Mouse (Mus musculus) MEL (cell line): ENCODE measurements at regions not wholly inside any gene's neighbourhood (a gene's known extent, or its start where the extent isn't known, plus 50 kb on each side); places are given as distances from the start of the nearest gene placed in this dataset.

Experiments
- DNase-seq: peaks from one replicate; pipeline ENCODE4 v3.0.0; 2011; ENCODE audit warnings: low read depth, low spot score
- H3K27ac ChIP-seq: 2 replicates; pipeline ENCODE4 v1.5.1; 2012; ENCODE audit warnings: low read depth, mild to moderate bottlenecking, control low read depth, low read length, moderate library complexity; ENCODE audit not compliant: control insufficient read depth
- H3K27me3 ChIP-seq, 2 experiments: fragments of 150-350 bp in 1 of 2; sonication (generic) in 1 of 2; 2 replicates each; pipeline ENCODE4 v1.6.1; 2012; ENCODE audit warnings: low read length in 2 of 2, mild to moderate bottlenecking in 2 of 2, improper control_type of control experiment in 1 of 2, moderate library complexity in 1 of 2; ENCODE audit not compliant: insufficient read depth in 2 of 2, control insufficient read depth in 1 of 2
- H3K36me3 ChIP-seq, 2 experiments: 2 replicates each; pipeline ENCODE4 v1.6.1; 2012 to 2014; ENCODE audit warnings: low read length in 2 of 2, improper control_type of control experiment in 1 of 2, inconsistent platforms in 1 of 2, mild to moderate bottlenecking in 1 of 2; ENCODE audit not compliant: insufficient read depth in 2 of 2, control insufficient read depth in 1 of 2
- H3K4me1 ChIP-seq, 2 experiments: fragments of 150-350 bp in 1 of 2; sonication (generic) in 1 of 2; 2 replicates each; pipeline ENCODE4 v1.6.1; 2012; ENCODE audit warnings: low read length in 2 of 2, improper control_type of control experiment in 1 of 2, mild to moderate bottlenecking in 1 of 2; ENCODE audit not compliant: insufficient read depth in 2 of 2, control insufficient read depth in 1 of 2
- H3K4me3 ChIP-seq, 2 experiments: fragments of 150-350 bp in 1 of 2; sonication (generic) in 1 of 2; 2 replicates each; pipeline ENCODE4 v1.5.1; 2012; ENCODE audit warnings: low read depth in 2 of 2, low read length in 2 of 2, mild to moderate bottlenecking in 2 of 2, moderate library complexity in 2 of 2, control low read depth in 1 of 2, improper control_type of control experiment in 1 of 2; ENCODE audit not compliant: control insufficient read depth in 1 of 2, insufficient read depth in 1 of 2
- H3K79me2 ChIP-seq: 2 replicates; pipeline ENCODE4 v1.6.1; 2012; ENCODE audit warnings: mild to moderate bottlenecking, low read length, moderate library complexity; ENCODE audit not compliant: control insufficient read depth, poor library complexity, insufficient read depth
- H3K9ac ChIP-seq: 2 replicates; pipeline ENCODE4 v1.6.1; 2012; ENCODE audit warnings: low read depth, mild to moderate bottlenecking, control low read depth, low read length, moderate library complexity; ENCODE audit not compliant: control insufficient read depth, poor library complexity, severe bottlenecking
- H3K9me3 ChIP-seq: fragments of 150-350 bp; sonication (generic); replicated peaks from 2 replicates; pipeline ENCODE4 v1.6.1; 2012; ENCODE audit warnings: mild to moderate bottlenecking, low read length, improper control_type of control experiment, moderate library complexity; ENCODE audit not compliant: insufficient read depth
- BHLHE40 ChIP-seq: IDR thresholded peaks from 2 replicates; pipeline ENCODE4 v1.6.1; 2012; ENCODE audit warnings: low read depth, mild to moderate bottlenecking, inconsistent platforms, low read length, improper control_type of control experiment, borderline replicate concordance
- CHD1 ChIP-seq: IDR thresholded peaks from 2 replicates; pipeline ENCODE4 v1.6.1; 2012; ENCODE audit warnings: low read depth, mild to moderate bottlenecking, inconsistent platforms, low read length, improper control_type of control experiment
- CTCF ChIP-seq, 3 experiments: IDR thresholded peaks in 2 of 3; conservative IDR thresholded peaks in 1 of 3; 2 replicates each; pipeline ENCODE4 v1.5.1; 2011 to 2012; ENCODE audit warnings: low read length in 3 of 3, low read depth in 2 of 3, mild to moderate bottlenecking in 2 of 3, improper control_type of control experiment in 1 of 3, inconsistent platforms in 1 of 3, mixed read lengths in 1 of 3, moderate library complexity in 1 of 3; ENCODE audit not compliant: control insufficient read depth in 1 of 3, insufficient read depth in 1 of 3, poor library complexity in 1 of 3, severe bottlenecking in 1 of 3
- ETS1 ChIP-seq: IDR thresholded peaks from 2 replicates; pipeline ENCODE4 v1.6.1; 2012; ENCODE audit warnings: low read depth, mild to moderate bottlenecking, inconsistent platforms, low read length, improper control_type of control experiment, moderate library complexity
- GABPA ChIP-seq: IDR thresholded peaks from 2 replicates; pipeline ENCODE4 v1.6.1; 2012; ENCODE audit warnings: low read depth, mild to moderate bottlenecking, inconsistent platforms, low read length, improper control_type of control experiment, moderate library complexity
- JUND ChIP-seq: IDR thresholded peaks from 2 replicates; pipeline ENCODE4 v1.6.1; 2011; ENCODE audit warnings: low read depth, mild to moderate bottlenecking, improper control_type of control experiment, low read length
- MAFK ChIP-seq: IDR thresholded peaks from 2 replicates; pipeline ENCODE4 v1.6.1; 2011; ENCODE audit warnings: low read depth, mild to moderate bottlenecking, low read length, improper control_type of control experiment, borderline replicate concordance
- MAZ ChIP-seq: IDR thresholded peaks from 2 replicates; pipeline ENCODE4 v1.6.1; 2012; ENCODE audit warnings: low read depth, mild to moderate bottlenecking, inconsistent platforms, low read length, improper control_type of control experiment
- MEF2A ChIP-seq: IDR thresholded peaks from 2 replicates; pipeline ENCODE4 v1.6.1; 2014; ENCODE audit warnings: low read depth, mild to moderate bottlenecking, inconsistent platforms, low read length, improper control_type of control experiment; ENCODE audit not compliant: poor library complexity, insufficient replicate concordance, severe bottlenecking; ENCODE audit errors: extremely low read depth
- MXI1 ChIP-seq: IDR thresholded peaks from 2 replicates; pipeline ENCODE4 v1.6.1; 2011; ENCODE audit warnings: mild to moderate bottlenecking, low read depth, low read length, improper control_type of control experiment
- MYB ChIP-seq: IDR thresholded peaks from 2 replicates; pipeline ENCODE4 v1.6.1; 2011; ENCODE audit warnings: mild to moderate bottlenecking, low read depth, low read length, improper control_type of control experiment
- MYC ChIP-seq: IDR thresholded peaks from 2 replicates; pipeline ENCODE4 v1.6.1; 2011; ENCODE audit warnings: low read depth, mild to moderate bottlenecking, low read length, improper control_type of control experiment, moderate library complexity
- NELFE ChIP-seq: IDR thresholded peaks from 2 replicates; pipeline ENCODE4 v1.6.1; 2011; ENCODE audit warnings: low read depth, low read length, improper control_type of control experiment
- NRF1 ChIP-seq: IDR thresholded peaks from 2 replicates; pipeline ENCODE4 v1.6.1; 2014; ENCODE audit warnings: low read depth, mild to moderate bottlenecking, inconsistent platforms, low read length, improper control_type of control experiment, moderate library complexity; ENCODE audit not compliant: poor library complexity, insufficient read depth, severe bottlenecking
- POLR2A ChIP-seq, 2 experiments: IDR thresholded peaks; 2 replicates each; pipeline ENCODE4 v1.6.1; 2011 to 2012; ENCODE audit warnings: low read length in 2 of 2, mild to moderate bottlenecking in 2 of 2, control low read depth in 1 of 2, improper control_type of control experiment in 1 of 2, low read depth in 1 of 2, moderate library complexity in 1 of 2; ENCODE audit not compliant: control insufficient read depth in 1 of 2, insufficient read depth in 1 of 2, poor library complexity in 1 of 2
- RAD21 ChIP-seq: IDR thresholded peaks from 2 replicates; pipeline ENCODE4 v1.6.1; 2011; ENCODE audit warnings: mild to moderate bottlenecking, low read depth, low read length, improper control_type of control experiment
- TAL1 ChIP-seq: IDR thresholded peaks from 2 replicates; pipeline ENCODE4 v1.6.1; 2012; ENCODE audit warnings: mild to moderate bottlenecking, inconsistent platforms, low read length, moderate library complexity, mixed read lengths
- TBP ChIP-seq: IDR thresholded peaks from 2 replicates; pipeline ENCODE4 v1.8.0; 2011; ENCODE audit warnings: low read depth, low read length, improper control_type of control experiment
- USF1 ChIP-seq: IDR thresholded peaks from 2 replicates; pipeline ENCODE4 v1.6.1; 2014; ENCODE audit warnings: low read depth, mild to moderate bottlenecking, inconsistent platforms, low read length, improper control_type of control experiment, moderate library complexity
- ZC3H11A ChIP-seq: IDR thresholded peaks from 2 replicates; pipeline ENCODE4 v1.6.1; 2012; ENCODE audit warnings: low read depth, mild to moderate bottlenecking, inconsistent platforms, low read length, improper control_type of control experiment
- ZKSCAN1 ChIP-seq: IDR thresholded peaks from 2 replicates; pipeline ENCODE4 v1.6.1; 2012; ENCODE audit warnings: low read depth, mild to moderate bottlenecking, inconsistent platforms, low read length, improper control_type of control experiment, moderate library complexity

- Histone ChIP-seq H3K4me1 (no peaks in the 10 kb centered on the region), H3K27ac (no peak overlapping the region), H3K9me3 (no peaks in the 10 kb centered on the region), H3K9ac (no peak overlapping the region), H3K27me3 (no peaks in the 10 kb centered on the region), H3K79me2 (no peaks in the 10 kb centered on the region), H3K36me3 (no peaks in the 10 kb centered on the region), H3K4me3 (no peak overlapping the region)
- DNase-seq: no peak
- TF ChIP-seq TBP (no peak), RAD21 (no peak), GABPA (no peak), POLR2A (IDR thresholded peaks at IDR 0.05; ENCODE audit: control insufficient read depth in 1 of 2, insufficient read depth in 1 of 2, low read depth in 1 of 2, low read length in 2 of 2, poor library complexity in 1 of 2) (no peak), MAFK (no peak), BHLHE40 (no peak), ZKSCAN1 (no peak), JUND (no peak)
Observed at GRCm38 (mm10) chr16:90569826-90570225, 157.4 kb downstream of the Mis18a start.

GRCm38 (mm10) chr16:90565182-90565581 is 162.0 kb downstream of the Mis18a start:
- no peak for DNase-seq
- TF ChIP-seq RAD21: no peak
- TF ChIP-seq CTCF (IDR thresholded peaks at IDR 0.05 in 2 of 3, conservative IDR thresholded peaks at IDR 0.05 in 1 of 3; ENCODE audit: control insufficient read depth in 1 of 3, insufficient read depth in 1 of 3, low read depth in 2 of 3, low read length in 3 of 3, poor library complexity in 1 of 3, severe bottlenecking in 1 of 3): no peak
- no peak for TF ChIP-seq CHD1
- no peak for TF ChIP-seq JUND
- no peak for TF ChIP-seq GABPA
- TF ChIP-seq USF1: no peak
- TF ChIP-seq NELFE: no peak
- no peak for TF ChIP-seq BHLHE40
- H3K9me3 ChIP-seq: no peaks in the 10 kb centered on the region

GRCm38 (mm10) chr16:90553120-90553519 is 167.3 kb downstream of the Hunk start:
- TF ChIP-seq MEF2A (no peak), NRF1 (no peak), MYC (no peak), MYB (no peak), ZC3H11A (no peak), TAL1 (no peak), ETS1 (no peak), NELFE (no peak), MXI1 (no peak), MAZ (no peak)
- TF ChIP-seq, all 39 proteins: peak for 0
- Histone ChIP-seq H3K9me3 (no peaks in the 10 kb centered on the region), H3K4me1 (no peaks in the 10 kb centered on the region), H3K27ac (no peak overlapping the region), H3K4me3 (no peak overlapping the region), H3K79me2 (no peaks in the 10 kb centered on the region), H3K27me3 (no peaks in the 10 kb centered on the region), H3K36me3 (no peaks in the 10 kb centered on the region), H3K9ac (no peak overlapping the region)
- no peak for DNase-seq

More at GRCm38 (mm10) chr16:90565182-90565581, 162.0 kb downstream of the Mis18a start:
- H3K27me3 ChIP-seq: no peaks in the 10 kb centered on the region
- no peaks in the 10 kb centered on the region for H3K79me2 ChIP-seq
- H3K9ac ChIP-seq: no peak overlapping the region
- no peaks in the 10 kb centered on the region for H3K36me3 ChIP-seq
- no peak overlapping the region for H3K27ac ChIP-seq
- H3K4me3 ChIP-seq: no peak overlapping the region
- H3K4me1 ChIP-seq: no peaks in the 10 kb centered on the region
